Mouse (Mus musculus) left cerebral cortex, adult 18-20 months (tissue): ENCODE results near the gene Kctd20. TPM values are rescaled to one million over a fixed set of nuclear protein-coding genes. Genes with fewer than 3 reads are reported as not detected.

Experiments
- DNase-seq, 2 experiments: peaks; one replicate each; pipeline ENCODE4 v3.0.0; 2021 to 2022; ENCODE audit warnings: low spot score in 2 of 2, mixed read lengths in 1 of 2
- long read RNA-seq, 2 experiments: library from polyadenylated mRNA; stranded (forward); transcript quantifications; one replicate each; pipeline ENCODE4 v2.0.0; 2021
- total RNA-seq, 2 experiments: library from RNA; stranded (reverse); gene quantifications; 2 replicates each; pipeline ENCODE4 v1.2.3; 2021

Gene Kctd20
- total RNA-seq = 10 to 100 TPM; 67.7 to 71.2 TPM
- long read RNA-seq, experiment 1, full-length matches to known transcripts = 107 of 129 reads
- long read RNA-seq, experiment 1, partial matches to known transcripts = 3 of 129 reads
- long read RNA-seq, experiment 1, other reads (novel, unspliced or antisense) = 19 of 129 reads
- long read RNA-seq, experiment 2, full-length matches to known transcripts = 63 of 72 reads
- long read RNA-seq, experiment 2, partial matches to known transcripts = 5 of 72 reads
- long read RNA-seq, experiment 2, other reads (novel, unspliced or antisense) = 4 of 72 reads

- peak; percentile 88 to 93 for DNase-seq
Observed at GRCm38 (mm10) chr17:28951831-28952799, at the start of gene Kctd20. Kctd20 (plus strand) TSS chr17:28951950.

DNA sequence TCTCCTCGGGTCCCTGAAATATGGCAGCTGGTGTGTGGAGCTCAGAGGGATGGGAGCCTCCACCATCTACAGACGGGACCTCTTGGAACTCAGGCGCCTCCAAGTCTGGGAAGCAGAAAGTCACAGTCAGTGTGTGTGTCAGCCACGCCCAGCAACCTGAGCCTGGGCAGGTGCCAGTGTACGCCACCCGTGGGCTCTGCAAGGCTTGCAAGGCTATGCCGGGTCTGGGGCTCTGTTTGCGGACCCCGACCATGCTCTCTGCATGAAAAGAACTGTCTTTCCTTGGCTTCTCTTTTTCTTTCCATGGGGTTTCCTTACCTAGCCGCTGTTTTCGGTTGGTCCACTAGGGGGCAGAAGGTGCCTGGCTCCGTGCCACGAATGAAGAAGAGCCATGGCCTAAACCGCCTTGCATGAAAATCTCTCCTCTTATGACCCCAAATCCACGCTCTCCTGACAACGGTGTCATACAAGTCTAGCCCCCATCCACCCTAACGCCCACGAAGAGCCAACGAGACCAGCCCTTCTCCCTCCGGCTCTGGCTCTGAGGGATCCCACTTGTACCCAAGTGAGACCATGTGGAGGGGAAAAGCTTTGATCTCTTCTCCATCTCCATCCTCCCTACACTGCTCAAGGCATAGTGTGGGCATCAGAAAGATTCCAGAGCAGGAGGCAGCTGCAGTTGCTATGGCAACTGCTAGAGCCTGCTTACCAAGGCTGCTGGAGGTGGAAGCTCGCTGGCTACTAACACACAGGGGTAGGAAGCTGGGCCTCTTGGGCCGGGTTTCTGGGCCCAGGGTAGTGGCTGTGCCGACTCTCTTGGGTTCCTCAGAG lies 47.0 kb upstream of the Kctd20 start:
- DNase-seq = peak; percentile 67 to 72

DNA sequence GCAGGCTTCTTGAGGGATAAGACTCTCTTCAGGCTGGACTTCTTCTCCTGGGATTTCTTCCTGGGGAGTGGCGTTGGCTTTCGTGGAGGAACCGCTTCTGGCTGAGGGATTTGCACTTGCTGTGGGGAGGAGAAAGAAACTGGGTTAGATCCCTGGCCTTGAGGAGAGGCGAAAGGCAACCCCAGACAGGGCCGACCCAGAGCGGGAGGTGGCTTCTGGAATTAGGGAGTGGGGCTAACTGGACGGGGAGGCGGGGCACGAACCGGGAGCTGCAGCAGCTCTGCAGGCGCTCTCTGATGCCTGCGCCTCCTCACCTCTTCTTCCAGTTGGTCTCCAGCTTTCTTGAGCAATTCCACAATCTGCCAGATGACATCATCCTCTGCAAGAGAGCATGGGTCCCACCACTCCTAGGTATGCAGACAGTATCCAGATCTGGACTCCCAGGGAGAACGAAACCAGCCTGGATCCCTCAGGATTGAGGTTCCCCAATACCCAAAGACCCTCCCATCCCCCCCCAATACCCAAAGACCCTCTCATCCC lies 46.3 kb upstream of the Kctd20 start:
- DNase-seq = no peak

DNA sequence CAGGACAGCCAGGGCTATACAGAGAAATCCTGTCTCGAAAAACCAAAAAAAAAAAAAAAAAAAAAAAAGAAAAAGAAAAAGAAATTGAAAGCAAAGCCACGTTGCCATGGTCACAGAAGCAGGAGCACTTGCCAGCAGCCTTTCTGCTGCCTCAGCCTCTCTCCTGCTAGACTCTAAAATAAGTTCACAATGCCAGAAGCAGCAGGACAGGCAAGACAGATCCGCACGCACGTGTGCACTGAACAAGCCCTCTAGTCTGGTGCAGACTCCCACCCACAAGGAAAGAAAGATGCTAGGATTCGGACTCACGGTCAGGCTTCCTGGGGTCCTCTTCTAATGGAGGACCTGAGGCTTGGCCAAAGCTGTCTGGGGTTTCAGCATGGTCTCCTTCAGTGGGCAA lies 43.8 kb upstream of the Kctd20 start:
- peak; percentile 24 to 61 for DNase-seq

- peak; percentile 36 to 47 for DNase-seq
Observed at GRCm38 (mm10) chr17:28909252-28909941, 42.4 kb upstream of the Kctd20 start.

DNA sequence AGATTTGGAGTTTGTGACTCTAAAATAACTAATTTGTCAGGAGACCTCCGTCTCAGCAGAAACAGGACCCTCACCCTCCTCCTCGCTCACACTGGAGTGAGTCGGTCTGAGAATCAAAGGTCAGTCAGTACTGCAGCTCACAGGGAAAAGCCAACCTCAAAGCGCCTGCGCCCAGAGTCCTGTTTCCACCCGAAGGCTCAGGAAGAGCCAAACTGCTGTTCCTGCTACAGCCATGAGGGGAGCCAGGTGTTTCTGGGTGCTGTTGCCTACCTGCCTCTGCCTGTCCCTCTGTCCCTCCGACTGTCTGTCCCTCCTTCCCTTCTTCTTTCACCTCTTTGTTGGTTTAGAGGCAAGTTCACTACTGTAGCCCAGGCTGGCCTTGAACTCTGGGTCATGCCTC lies 41.6 kb upstream of the Kctd20 start:
- no peak for DNase-seq

DNA sequence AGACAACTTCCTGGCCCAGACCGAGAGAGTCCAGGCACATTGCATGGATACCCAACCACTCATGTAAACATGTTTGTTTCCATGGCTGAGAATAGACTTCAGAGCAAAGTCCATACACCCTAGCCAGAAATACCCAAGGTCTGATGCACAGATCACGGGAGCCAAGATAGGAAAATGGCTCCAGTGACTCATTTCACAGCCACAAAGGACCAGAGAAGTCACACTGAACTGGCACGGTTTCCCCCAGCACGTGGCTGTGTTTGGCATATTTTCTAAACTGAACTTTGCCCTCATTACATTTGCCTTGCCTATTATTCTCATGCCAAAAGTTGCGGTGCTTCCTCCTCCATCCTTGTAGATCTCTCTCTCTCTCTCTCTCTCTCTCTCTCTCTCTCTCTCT lies 38.5 kb upstream of the Kctd20 start:
- DNase-seq = no peak

GRCm38 (mm10) chr17:28913940-28914339 lies 37.8 kb upstream of the Kctd20 start:
- DNase-seq = no peak

DNA sequence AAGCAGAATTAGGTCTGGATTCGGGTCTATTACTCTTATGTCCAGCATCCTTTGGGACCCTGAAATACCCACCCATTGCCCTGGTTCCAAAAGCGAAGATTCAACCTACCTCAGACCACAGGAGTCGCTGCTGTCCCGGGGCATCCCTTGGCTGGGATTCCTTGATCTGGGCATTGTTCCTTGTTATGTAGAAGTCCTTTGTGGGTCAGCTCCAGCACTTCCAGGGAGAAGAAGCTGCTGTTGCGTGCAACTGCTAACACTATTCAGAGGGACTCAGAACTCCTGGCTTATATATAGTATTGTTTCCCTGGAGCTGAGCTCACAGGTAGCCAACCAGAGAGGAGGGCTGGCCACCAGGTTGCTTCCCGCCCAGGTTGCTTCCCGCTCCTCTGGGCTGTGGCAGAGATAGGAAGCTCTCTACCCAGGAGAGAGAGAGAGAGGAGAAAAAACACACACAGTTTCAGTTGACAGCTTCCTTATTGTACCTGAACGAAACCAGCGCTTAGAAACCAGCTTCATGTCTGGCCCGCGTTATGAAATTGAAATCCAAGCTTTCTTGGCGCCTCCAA lies 36.6 kb upstream of the Kctd20 start, which contains the start of gene 4930539E08Rik:
4930539E08Rik (minus strand) TSS at position 265 of the 569 bp plus-strand sequence.
- no peak for DNase-seq

GRCm38 (mm10) chr17:28916520-28916919 lies 35.2 kb upstream of the Kctd20 start:
- DNase-seq = no peak

- DNase-seq = no peak
Observed at GRCm38 (mm10) chr17:28921086-28921485, 30.7 kb upstream of the Kctd20 start.

GRCm38 (mm10) chr17:28922096-28922495 lies 29.7 kb upstream of the Kctd20 start:
- DNase-seq = no peak

DNA sequence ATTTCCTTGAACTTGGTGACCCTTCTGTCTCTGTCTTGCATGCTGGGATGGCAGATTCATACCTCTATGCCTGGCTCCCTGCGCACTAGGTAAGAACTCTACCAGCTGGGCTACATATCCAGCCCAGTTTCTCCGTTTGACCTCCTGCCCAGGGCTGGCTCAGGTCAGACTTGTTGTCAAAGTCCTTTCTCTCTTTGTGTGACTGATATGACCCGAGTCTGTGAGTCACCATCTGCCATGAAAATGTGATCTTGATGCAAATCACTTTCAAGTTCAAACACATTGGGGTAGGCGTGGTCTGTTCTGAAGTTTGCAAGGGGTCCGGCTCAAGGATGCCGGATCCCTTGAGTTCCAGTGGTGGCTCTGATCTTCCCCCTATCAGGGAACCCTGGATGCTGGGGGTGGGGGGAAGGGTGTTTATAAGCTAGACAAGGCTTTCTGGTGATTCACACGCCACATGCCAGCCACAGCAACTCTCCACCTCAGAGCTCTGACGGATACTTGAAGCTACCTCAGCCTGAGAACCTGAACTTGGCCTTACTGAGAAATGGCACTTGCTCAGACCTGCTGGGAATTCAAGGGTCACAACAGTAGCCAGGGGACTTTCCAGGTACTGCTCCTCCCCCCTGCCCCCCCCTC lies 26.7 kb upstream of the Kctd20 start:
- no peak for DNase-seq

DNA sequence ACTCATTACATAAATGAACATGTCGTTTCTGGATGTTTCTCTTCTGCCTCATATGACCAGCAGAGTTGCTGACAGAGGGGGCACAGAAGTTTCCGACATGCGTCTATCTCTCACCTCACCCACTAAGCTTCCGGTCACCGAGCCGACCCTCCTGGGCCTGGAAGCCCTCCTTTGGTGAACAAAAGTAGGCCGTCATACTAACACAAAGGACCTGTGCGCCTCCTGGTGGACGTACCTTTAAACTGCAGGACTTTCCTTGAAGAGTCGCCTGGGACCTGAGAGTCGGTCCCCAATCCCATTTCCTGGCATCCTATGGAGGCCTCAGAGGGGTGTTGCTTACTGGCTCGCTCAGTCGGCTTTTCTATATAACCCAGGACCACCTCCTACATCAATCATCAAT lies 25.4 kb upstream of the Kctd20 start:
- DNase-seq = peak; percentile 82 to 88

GRCm38 (mm10) chr17:28926866-28927635 lies 24.7 kb upstream of the Kctd20 start:
- DNase-seq = peak; percentile 34 to 42

- DNase-seq = no peak
Observed at GRCm38 (mm10) chr17:28928004-28928403, 23.7 kb upstream of the Kctd20 start.

- no peak for DNase-seq
Observed at GRCm38 (mm10) chr17:28929369-28929768, 22.4 kb upstream of the Kctd20 start.

DNA sequence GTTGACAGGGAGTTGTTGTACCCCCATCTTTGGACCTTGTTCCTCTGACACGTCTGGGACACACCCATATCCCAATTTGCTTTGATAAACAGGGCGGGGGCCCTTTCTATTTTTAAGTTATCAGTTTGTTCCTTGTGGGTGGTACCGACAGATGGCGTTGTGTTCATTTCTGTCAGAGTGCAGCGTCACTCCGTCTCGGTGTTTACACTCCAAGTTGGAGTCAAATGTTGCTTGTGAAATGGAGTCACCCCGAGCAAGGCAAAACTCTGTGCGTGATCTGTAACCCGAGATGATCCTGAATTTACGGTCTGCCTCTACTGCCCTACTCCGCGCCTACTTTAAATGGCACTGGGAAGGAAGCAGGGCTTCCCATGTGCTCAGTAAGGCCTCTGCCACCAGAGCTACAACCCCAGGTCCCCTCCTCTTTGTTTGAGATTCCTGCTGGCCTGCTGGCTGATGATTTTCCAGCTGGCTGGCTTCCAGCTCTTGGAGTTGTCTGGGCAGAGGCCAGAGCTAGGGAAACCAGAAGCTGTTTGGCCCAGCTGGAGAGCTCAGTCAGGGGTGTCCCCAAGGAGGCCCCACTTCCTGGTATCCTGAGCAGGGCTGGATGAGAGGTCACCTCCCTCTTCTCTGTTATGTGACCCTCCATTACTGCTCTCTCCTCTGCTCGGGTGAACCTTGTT lies 21.2 kb upstream of the Kctd20 start:
- peak in 1 of 2 experiments; percentile 40 for DNase-seq
